21 mouse cellular contexts compared by ENCODE assay signal in the genomic region with DNA sequence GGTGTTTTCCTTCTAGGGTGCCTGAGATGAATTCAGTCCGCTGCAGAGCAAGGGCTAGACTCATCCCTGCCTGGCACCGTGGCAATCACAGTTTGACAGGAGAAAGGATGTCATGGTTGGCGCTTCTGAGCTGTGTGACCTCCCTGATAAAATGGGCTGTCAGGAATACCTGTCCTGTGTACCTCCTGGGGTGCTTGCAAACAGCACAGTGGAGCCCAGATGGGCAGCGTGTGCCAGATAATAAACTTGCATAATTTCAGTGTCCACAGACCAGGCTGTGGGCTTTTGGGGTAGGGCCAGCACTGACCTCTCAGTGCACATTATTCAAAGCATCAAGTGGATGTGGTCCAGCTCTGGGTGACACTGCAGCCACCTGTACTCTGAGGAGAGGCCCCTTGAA. TPM values are rescaled to one million over a fixed set of nuclear protein-coding genes. Genes with fewer than 3 reads are reported as not detected.
DNase-seq lines count a peak whose midpoint lies in the region; ATAC-seq and TF ChIP-seq lines count a peak whose summit lies in the region.
"Had no signal": no experiment of that assay in that cellular context is flagged by ENCODE, and none has a peak within 500 bp of the region (broad histone marks: within the 10 kb centered on the region; RNA-seq: fewer than 3 reads in every experiment).

No protein-coding gene starts in this region.

- H3K4me3 ChIP-seq in hindbrain, embryonic 12.5 days: no peak overlapping the region
- no peak overlapping the region for H3K4me3 ChIP-seq in hindbrain, postnatal 0 days (ENCODE audit: low read length)
- H3K4me3 ChIP-seq in kidney, embryonic 15.5 days (replicated peaks): no peak overlapping the region
- H3K4me3 ChIP-seq in limb, embryonic 10.5 days: no peak overlapping the region
- H3K4me3 ChIP-seq: embryonic facial prominence, embryonic 12.5 days; forebrain, embryonic 12.5 days; heart, embryonic 13.5 days had no signal

- 0 out of 2 replicates have a peak, but pooled peaks have one; percentile 46 for ATAC-seq in hindbrain, embryonic 12.5 days (ENCODE audit: low FRiP score)
- no peak for ATAC-seq in hindbrain, postnatal 0 days
- ATAC-seq in kidney, embryonic 15.5 days (replicated peaks; ENCODE audit: low FRiP score): no peak
- ATAC-seq: activated CD4-positive, CD25-positive, alpha-beta regulatory T cell, adult 4 months; forebrain, postnatal 0 days; intestine, embryonic 16.5 days; Patski had no signal

- no peak overlapping the region for H3K9ac ChIP-seq in hindbrain, embryonic 12.5 days
- no peak overlapping the region for H3K9ac ChIP-seq in hindbrain, postnatal 0 days (replicated peaks; ENCODE audit: low read length)
- H3K9ac ChIP-seq in kidney, embryonic 15.5 days: no peak overlapping the region
- H3K9ac ChIP-seq: embryonic facial prominence, embryonic 12.5 days; forebrain, embryonic 12.5 days; forebrain, postnatal 0 days; heart, embryonic 13.5 days had no signal

- TF ChIP-seq CTCF in hindbrain, postnatal 0 days (IDR thresholded peaks at IDR 0.05; ENCODE audit: low read depth): no peak

- no peaks in the 10 kb centered on the region for H3K27me3 ChIP-seq in hindbrain, embryonic 12.5 days
- no peaks in the 10 kb centered on the region for H3K27me3 ChIP-seq in hindbrain, postnatal 0 days (ENCODE audit: insufficient read depth, low read length)
- H3K27me3 ChIP-seq in kidney, embryonic 15.5 days: no peaks in the 10 kb centered on the region
- peaks cover 16% of the 10 kb centered on the region; the same call in 1 of the 2 replicates for H3K27me3 ChIP-seq in limb, embryonic 10.5 days (ENCODE audit: low read depth, poor library complexity, severe bottlenecking)
- H3K27me3 ChIP-seq: CH12.LX; embryonic facial prominence, embryonic 12.5 days; forebrain, embryonic 12.5 days; heart, embryonic 13.5 days; Patski had no signal

- no peak overlapping the region for H3K27ac ChIP-seq in hindbrain, embryonic 12.5 days
- H3K27ac ChIP-seq in hindbrain, postnatal 0 days: no peak overlapping the region
- H3K27ac ChIP-seq in kidney, embryonic 15.5 days: 0 out of 2 replicates have a peak overlapping the region, but pooled peaks have one; percentile 75
- peak overlapping the region; percentile 86; the same call in 1 of the 2 replicates for H3K27ac ChIP-seq in limb, embryonic 10.5 days
- H3K27ac ChIP-seq: forebrain, embryonic 12.5 days; heart, embryonic 13.5 days had no signal

- H3K4me2 ChIP-seq in hindbrain, embryonic 12.5 days (replicated peaks): no peak overlapping the region
- H3K4me2 ChIP-seq in hindbrain, postnatal 0 days (ENCODE audit: low read depth, low read length): no peak overlapping the region
- H3K4me2 ChIP-seq in kidney, embryonic 15.5 days: no peak overlapping the region
- H3K4me2 ChIP-seq: embryonic facial prominence, embryonic 12.5 days; forebrain, embryonic 12.5 days; heart, embryonic 13.5 days had no signal

- DNase-seq in cerebellum, adult 9-11 months: peak; percentile 61
- DNase-seq in cerebellum, adult 8-10 months: no peak
- DNase-seq in hindbrain, postnatal 0 days (ENCODE audit: low spot score): no peak
- DNase-seq in kidney, adult 18-20 months: no peak
- DNase-seq in limb, embryonic 10.5 days (ENCODE audit: low spot score): no peak
- no peak for DNase-seq in embryo, embryonic 10.5 days (ENCODE audit: low spot score)
- DNase-seq: adrenal gland, postnatal 14 days; forebrain, postnatal 0 days; gastrocnemius, postnatal 36 days; heart, adult 11 months; heart, postnatal 36 days; kidney, adult 8-10 months had no signal

- H3K4me1 ChIP-seq in hindbrain, embryonic 12.5 days: peaks cover 18% of the 10 kb centered on the region
- peaks cover 3% of the 10 kb centered on the region; the same call in 1 of the 2 replicates for H3K4me1 ChIP-seq in hindbrain, postnatal 0 days (ENCODE audit: insufficient read depth, low read length)
- peaks cover 48% of the 10 kb centered on the region for H3K4me1 ChIP-seq in kidney, embryonic 15.5 days
- peaks cover 43% of the 10 kb centered on the region for H3K4me1 ChIP-seq in limb, embryonic 10.5 days

- WGBS in hindbrain, embryonic 12.5 days: 46% methylated on average over 4 of the region's 4 CpGs
- 33% methylated on average over 4 of the region's 4 CpGs for WGBS in hindbrain, postnatal 0 days
- 63% methylated on average over 4 of the region's 4 CpGs for WGBS in kidney, embryonic 15.5 days
- 56% methylated on average over 4 of the region's 4 CpGs for WGBS in limb, embryonic 10.5 days

- peaks cover 13% of the 10 kb centered on the region for H3K36me3 ChIP-seq in hindbrain, embryonic 12.5 days
- peaks cover 12% of the 10 kb centered on the region; the same call in 1 of the 2 replicates for H3K36me3 ChIP-seq in hindbrain, postnatal 0 days (ENCODE audit: insufficient read depth, low read length)
- H3K36me3 ChIP-seq in kidney, embryonic 15.5 days: peaks cover 69% of the 10 kb centered on the region
- H3K36me3 ChIP-seq in limb, embryonic 10.5 days: peaks cover 15% of the 10 kb centered on the region

- no peaks in the 10 kb centered on the region for H3K9me3 ChIP-seq in hindbrain, embryonic 12.5 days (replicated peaks)
- H3K9me3 ChIP-seq in hindbrain, postnatal 0 days (ENCODE audit: low read length): no peaks in the 10 kb centered on the region
- no peaks in the 10 kb centered on the region for H3K9me3 ChIP-seq in kidney, embryonic 15.5 days (replicated peaks)
- H3K9me3 ChIP-seq in limb, embryonic 10.5 days (replicated peaks): no peaks in the 10 kb centered on the region
- H3K9me3 ChIP-seq: embryonic facial prominence, embryonic 12.5 days; forebrain, embryonic 12.5 days; heart, embryonic 13.5 days had no signal

RNA-seq across cellular contexts. Expression of gene Dnmt3a, which starts 45.4 kb away (rescaled TPM):
- 166 and 180 TPM in 2 replicates for polyA plus RNA-seq in hindbrain, embryonic 12.5 days (2016; fragmentation: Nextera tagmentation; extraction: Ambion mirVana)
- total RNA-seq in hindbrain, postnatal 0 days (2014; rRNA removed): 81.8 and 90.3 TPM in 2 replicates
- 133 and 134 TPM in 2 replicates for polyA plus RNA-seq in hindbrain, postnatal 0 days (2015; fragmentation: Nextera tagmentation; extraction: Ambion mirVana)
- polyA plus RNA-seq in kidney, embryonic 15.5 days (2015; fragmentation: Nextera tagmentation; extraction: Ambion mirVana): 124 and 132 TPM in 2 replicates
- 221 and 298 TPM in 2 replicates for polyA plus RNA-seq in limb, embryonic 10.5 days (2016; fragmentation: Nextera tagmentation; extraction: Ambion mirVana)

Comparison
In these comparisons a context has a peak if more than half of its experiments do, and no peak if none do; other contexts are left out.
1. H3K27ac ChIP-seq: peak in kidney, embryonic 15.5 days (single experiment) and limb, embryonic 10.5 days (single experiment); none in hindbrain, embryonic 12.5 days (single experiment) and hindbrain, postnatal 0 days (single experiment).